Mouse (Mus musculus): Measurements from ENCODE around the gene Hist1h4i.
"Not testable (repeated sequence)": the region's sequence is repeated elsewhere in the genome, so short reads cannot be mapped to it uniquely, and the experiment has no call there.

The Hist1h4i gene

GRCm38 (mm10) chr13:22041142-22041536 lies at the start of gene Hist1h4i:
Hist1h4i (minus strand) TSS chr13:22041362.
- DNase-seq, result peak; percentile 88 to 94

GRCm38 (mm10) chr13:22084140-22084539 lies 43.0 kb upstream of the Hist1h4i start, which contains the start of gene Vmn1r188:
Vmn1r188 (plus strand) TSS chr13:22084440.
- not testable (repeated sequence) for DNase-seq

GRCm38 (mm10) chr13:22063468-22063867 lies 22.3 kb upstream of the Hist1h4i start:
- no peak for DNase-seq

- DNase-seq, result no peak
Measured at GRCm38 (mm10) chr13:22061422-22061821, 20.3 kb upstream of the Hist1h4i start.

- no peak for DNase-seq
Measured at GRCm38 (mm10) chr13:22053754-22054153, 12.6 kb upstream of the Hist1h4i start.

- no peak for DNase-seq
Measured at GRCm38 (mm10) chr13:22051523-22051859, 10.3 kb upstream of the Hist1h4i start.

GRCm38 (mm10) chr13:22050591-22051522 lies 9.7 kb upstream of the Hist1h4i start:
- DNase-seq, result peak; percentile 79 to 87

- no peak for DNase-seq
Measured at GRCm38 (mm10) chr13:22049737-22050440, 8.7 kb upstream of the Hist1h4i start.

- DNase-seq, result no peak
Measured at GRCm38 (mm10) chr13:22049041-22049440, 7.9 kb upstream of the Hist1h4i start.

GRCm38 (mm10) chr13:22045311-22045710 lies 4.1 kb upstream of the Hist1h4i start:
- no peak for DNase-seq

GRCm38 (mm10) chr13:22044432-22045155 lies 3.4 kb upstream of the Hist1h4i start:
- no peak for DNase-seq

- no peak for DNase-seq
Measured at GRCm38 (mm10) chr13:22043503-22044431, 2.6 kb upstream of the Hist1h4i start.

GRCm38 (mm10) chr13:22042568-22043502 lies 1.7 kb upstream of the Hist1h4i start, which contains the start of the genes Hist1h2ag and Hist1h2bj:
Hist1h2ag (minus strand) TSS chr13:22042944.
Hist1h2bj (plus strand) TSS chr13:22043214.
- peak; percentile 92 to 94 for DNase-seq

GRCm38 (mm10) chr13:22041651-22042567 lies 747 bp upstream of the Hist1h4i start:
- no peak for DNase-seq

GRCm38 (mm10) chr13:22040464-22041141 lies 559 bp downstream of the Hist1h4i start:
- DNase-seq, result no peak

GRCm38 (mm10) chr13:22039951-22040463 lies 1.2 kb downstream of the Hist1h4i start:
- no peak for DNase-seq

GRCm38 (mm10) chr13:22039364-22039763 lies 1.8 kb downstream of the Hist1h4i start:
- no peak for DNase-seq

- DNase-seq, result no peak
Measured at GRCm38 (mm10) chr13:22037415-22037814, 3.7 kb downstream of the Hist1h4i start.

GRCm38 (mm10) chr13:22036986-22037385 lies 4.2 kb downstream of the Hist1h4i start:
- no peak for DNase-seq
